In genomic region chr2:174797495-174798068, GRCm38 (mm10) we compare ENCODE assay signal across 20 mouse cellular contexts. TPM values are rescaled to one million over a fixed set of nuclear protein-coding genes. Genes with fewer than 3 reads are reported as not detected.
DNase-seq lines count a peak whose midpoint lies in the region; ATAC-seq and TF ChIP-seq lines count a peak whose summit lies in the region.
"Had no signal": no experiment of that assay in that cellular context is flagged by ENCODE, and none has a peak within 500 bp of the region (broad histone marks: within the 10 kb centered on the region; RNA-seq: fewer than 3 reads in every experiment).

No protein-coding gene starts in this region.

- no peak overlapping the region for H3K4me2 ChIP-seq in hindbrain, postnatal 0 days (ENCODE audit: low read depth, low read length)
- no peak overlapping the region for H3K4me2 ChIP-seq in hindbrain, embryonic 16.5 days (ENCODE audit: low read length)
- no peak overlapping the region for H3K4me2 ChIP-seq in limb, embryonic 12.5 days
- H3K4me2 ChIP-seq: forebrain, embryonic 12.5 days; hindbrain, embryonic 15.5 days; liver, embryonic 11.5 days had no signal

- WGBS in hindbrain, postnatal 0 days: 67% methylated on average over 4 of the region's 4 CpGs
- 77% methylated on average over 4 of the region's 4 CpGs for WGBS in hindbrain, embryonic 16.5 days
- 64% methylated on average over 4 of the region's 4 CpGs for WGBS in limb, embryonic 12.5 days

- H3K4me1 ChIP-seq in hindbrain, postnatal 0 days (ENCODE audit: insufficient read depth, low read length): no peaks in the 10 kb centered on the region
- no peaks in the 10 kb centered on the region for H3K4me1 ChIP-seq in hindbrain, embryonic 16.5 days (ENCODE audit: control insufficient read depth, insufficient read depth, low read depth, low read length)
- H3K4me1 ChIP-seq in E14TG2a.4 (replicated peaks; ENCODE audit: low read depth, low read length): 0 out of 2 replicates have a peak, but pooled peaks cover 2% of the 10 kb centered on the region
- no peaks in the 10 kb centered on the region for H3K4me1 ChIP-seq in limb, embryonic 12.5 days (replicated peaks)
- H3K4me1 ChIP-seq: forebrain, embryonic 12.5 days; hindbrain, embryonic 15.5 days had no signal

- no peaks in the 10 kb centered on the region for H3K27me3 ChIP-seq in hindbrain, postnatal 0 days (ENCODE audit: insufficient read depth, low read length)
- H3K27me3 ChIP-seq in hindbrain, embryonic 16.5 days (replicated peaks; ENCODE audit: control insufficient read depth, insufficient read depth, low read length): no peaks in the 10 kb centered on the region
- no peaks in the 10 kb centered on the region for H3K27me3 ChIP-seq in E14TG2a.4 (ENCODE audit: insufficient read depth, low read length)
- no peaks in the 10 kb centered on the region for H3K27me3 ChIP-seq in limb, embryonic 12.5 days
- H3K27me3 ChIP-seq: forebrain, embryonic 12.5 days; hindbrain, embryonic 15.5 days had no signal

- no peaks in the 10 kb centered on the region for H3K36me3 ChIP-seq in hindbrain, postnatal 0 days (ENCODE audit: insufficient read depth, low read length)
- no peaks in the 10 kb centered on the region for H3K36me3 ChIP-seq in hindbrain, embryonic 16.5 days (ENCODE audit: control insufficient read depth, insufficient read depth, low read length)
- H3K36me3 ChIP-seq in E14TG2a.4 (ENCODE audit: insufficient read depth, low read length): no peaks in the 10 kb centered on the region
- no peaks in the 10 kb centered on the region for H3K36me3 ChIP-seq in limb, embryonic 12.5 days
- H3K36me3 ChIP-seq: forebrain, embryonic 12.5 days; hindbrain, embryonic 15.5 days had no signal

- intact Hi-C loops in left cerebral cortex, postnatal 4 days (cut with DNase I): no loop called here

- H3K4me3 ChIP-seq in hindbrain, postnatal 0 days (ENCODE audit: low read length): no peak overlapping the region
- no peak overlapping the region for H3K4me3 ChIP-seq in hindbrain, embryonic 16.5 days (ENCODE audit: low read length)
- no peak overlapping the region for H3K4me3 ChIP-seq in E14TG2a.4 (replicated peaks; ENCODE audit: low read length)
- no peak overlapping the region for H3K4me3 ChIP-seq in limb, embryonic 12.5 days (replicated peaks)
- H3K4me3 ChIP-seq: forebrain, embryonic 12.5 days; hindbrain, embryonic 15.5 days had no signal

- no peak for TF ChIP-seq CTCF in hindbrain, postnatal 0 days (IDR thresholded peaks at IDR 0.05; ENCODE audit: low read depth)
- TF ChIP-seq CTCF in E14TG2a.4 (conservative IDR thresholded peaks at IDR 0.05; ENCODE audit: low read length): peak; percentile 21

- no peak overlapping the region for H3K27ac ChIP-seq in hindbrain, postnatal 0 days
- H3K27ac ChIP-seq in hindbrain, embryonic 16.5 days (ENCODE audit: low read depth, low read length): no peak overlapping the region
- H3K27ac ChIP-seq in limb, embryonic 12.5 days: no peak overlapping the region
- H3K27ac ChIP-seq: forebrain, embryonic 12.5 days; hindbrain, embryonic 15.5 days; stomach, postnatal 0 days had no signal

- no peak for ATAC-seq in hindbrain, postnatal 0 days
- ATAC-seq in hindbrain, embryonic 16.5 days: no peak
- ATAC-seq in limb, embryonic 12.5 days (ENCODE audit: insufficient number of reproducible peaks, insufficient read depth, low FRiP score, low TSS enrichment, low read depth): peak; percentile 71
- ATAC-seq: intestine, postnatal 0 days had no signal

- no peak overlapping the region for H3K9ac ChIP-seq in hindbrain, postnatal 0 days (replicated peaks; ENCODE audit: low read length)
- no peak overlapping the region for H3K9ac ChIP-seq in hindbrain, embryonic 16.5 days (ENCODE audit: low read depth, low read length)
- no peak overlapping the region for H3K9ac ChIP-seq in limb, embryonic 12.5 days (replicated peaks)
- H3K9ac ChIP-seq: forebrain, embryonic 12.5 days; hindbrain, embryonic 15.5 days had no signal

- H3K9me3 ChIP-seq in hindbrain, postnatal 0 days (ENCODE audit: low read length): no peaks in the 10 kb centered on the region
- H3K9me3 ChIP-seq in hindbrain, embryonic 16.5 days (ENCODE audit: control insufficient read depth, low read length): no peaks in the 10 kb centered on the region; the same call in 1 of the 2 replicates
- no peaks in the 10 kb centered on the region for H3K9me3 ChIP-seq in E14TG2a.4 (ENCODE audit: low read length)
- no peaks in the 10 kb centered on the region for H3K9me3 ChIP-seq in limb, embryonic 12.5 days
- H3K9me3 ChIP-seq: forebrain, embryonic 12.5 days; hindbrain, embryonic 15.5 days had no signal

- peak; percentile 6 for DNase-seq in hindbrain, postnatal 0 days (ENCODE audit: low spot score)
- peak; percentile 20 for DNase-seq in ZHBTc4 (ENCODE audit: low read depth, low spot score)
- DNase-seq in adrenal gland, adult 8-10 months: no peak
- DNase-seq in left cerebral cortex, postnatal 4 days: no peak
- DNase-seq: adrenal gland, postnatal 10 days; cerebellum, adult 11 months; cerebellum, postnatal 14 days; heart, adult 11 months; heart, postnatal 4 days; kidney, postnatal 36 days; layer of hippocampus, adult 9-11 months; lung, adult 18-20 months had no signal

RNA-seq across cellular contexts. Expression of gene Edn3, which starts 37.2 kb away (rescaled TPM):
- 3.5 and 5.1 TPM in 2 replicates for total RNA-seq in hindbrain, postnatal 0 days (2014; rRNA removed)
- 5.9 and 7.5 TPM in 2 replicates for polyA plus RNA-seq in hindbrain, postnatal 0 days (2015; fragmentation: Nextera tagmentation; extraction: Ambion mirVana)
- 7.3 and 7.5 TPM in 2 replicates for polyA plus RNA-seq in hindbrain, embryonic 16.5 days (2015; fragmentation: Nextera tagmentation; extraction: Ambion mirVana)
- polyA plus RNA-seq in limb, embryonic 12.5 days (2016; fragmentation: Nextera tagmentation; extraction: Ambion mirVana): 22.8 and 24.4 TPM in 2 replicates
- 10 to 100 TPM; 22.7 to 40.7 (median 31.2) TPM for total RNA-seq in adrenal gland, adult 8-10 months (2022)
- 1 to 10 TPM; 4.7 to 5.0 TPM for total RNA-seq in left cerebral cortex, postnatal 4 days (2021)

Comparison
In these comparisons a context has a peak if more than half of its experiments do, and no peak if none do; other contexts are left out.
1. DNase-seq: peak in hindbrain, postnatal 0 days (single experiment) and ZHBTc4 (single experiment); none in adrenal gland, adult 8-10 months (single experiment) and left cerebral cortex, postnatal 4 days (single experiment).